15 mouse cellular contexts compared by ENCODE assay signal in genomic region chr1:157004312-157005074, GRCm38 (mm10).
"Had no signal": no experiment of that assay in that cellular context is flagged by ENCODE, and none has a peak within 500 bp of the region (broad histone marks: within the 10 kb centered on the region; RNA-seq: fewer than 3 reads in every experiment).

No protein-coding gene starts in this region.

- H3K36me3 ChIP-seq: liver, embryonic 15.5 days; midbrain, embryonic 15.5 days; neural tube, embryonic 13.5 days had no signal

- H3K27me3 ChIP-seq: liver, embryonic 15.5 days; megakaryocyte, embryonic 14.5 days; midbrain, embryonic 15.5 days; neural tube, embryonic 13.5 days had no signal

- DNase-seq: kidney, postnatal 10 days; kidney, postnatal 4 days; left cerebral cortex, postnatal 4 days; lung, embryonic 14.5 days; right cerebral cortex, adult 18-20 months; right cerebral cortex, postnatal 25 days; thymus, adult 18-20 months; thymus, postnatal 14 days had no signal

- H3K4me2 ChIP-seq: liver, embryonic 11.5 days; liver, embryonic 15.5 days; lung, embryonic 14.5 days; midbrain, embryonic 11.5 days; midbrain, embryonic 15.5 days; neural tube, embryonic 13.5 days had no signal

- H3K4me3 ChIP-seq: layer of hippocampus, adult 2 months; liver, embryonic 15.5 days; megakaryocyte, embryonic 14.5 days; midbrain, embryonic 15.5 days; neural tube, embryonic 13.5 days had no signal
